Mouse (Mus musculus): ENCODE data around the gene Ugt1a10.
"Not testable (repeated sequence)": the region's sequence is repeated elsewhere in the genome, so short reads cannot be mapped to it uniquely, and the experiment has no call there.

The Ugt1a10 gene

GRCm38 (mm10) chr1:88055088-88055487 lies at the start of gene Ugt1a10:
Ugt1a10 (plus strand) TSS chr1:88055388.
- DNase-seq: no peak

GRCm38 (mm10) chr1:88007692-88008210 lies 47.4 kb upstream of the Ugt1a10 start:
- no peak for DNase-seq

- DNase-seq: peak; percentile 86
These were observed 46.9 kb upstream of the Ugt1a10 start, which contains the start of gene Usp40 for GRCm38 (mm10) chr1:88008211-88008697. Usp40 (minus strand) TSS chr1:88008551.

- no peak for DNase-seq
These were observed 46.5 kb upstream of the Ugt1a10 start for GRCm38 (mm10) chr1:88008735-88009134.

- DNase-seq: no peak
These were observed 45.7 kb upstream of the Ugt1a10 start for GRCm38 (mm10) chr1:88009521-88009920.

- DNase-seq: no peak
These were observed 41.5 kb upstream of the Ugt1a10 start for GRCm38 (mm10) chr1:88013726-88014125.

GRCm38 (mm10) chr1:88014194-88014593 lies 41.0 kb upstream of the Ugt1a10 start:
- DNase-seq: no peak

- no peak for DNase-seq
These were observed 40.5 kb upstream of the Ugt1a10 start for GRCm38 (mm10) chr1:88014671-88015070.

GRCm38 (mm10) chr1:88015371-88015770 lies 39.8 kb upstream of the Ugt1a10 start:
- DNase-seq: no peak

GRCm38 (mm10) chr1:88025244-88025643 lies 29.9 kb upstream of the Ugt1a10 start:
- not testable (repeated sequence) for DNase-seq

GRCm38 (mm10) chr1:88043044-88043443 lies 12.1 kb upstream of the Ugt1a10 start:
- not testable (repeated sequence) for DNase-seq

GRCm38 (mm10) chr1:88044832-88045437 lies 10.3 kb upstream of the Ugt1a10 start:
- not testable (repeated sequence) for DNase-seq

GRCm38 (mm10) chr1:88047408-88047807 lies 7.8 kb upstream of the Ugt1a10 start:
- not testable (repeated sequence) for DNase-seq

GRCm38 (mm10) chr1:88066472-88067102 lies 11.4 kb downstream of the Ugt1a10 start:
- not testable (repeated sequence) for DNase-seq

- no peak for DNase-seq
These were observed 15.3 kb downstream of the Ugt1a10 start, which contains the start of gene Ugt1a9 for GRCm38 (mm10) chr1:88070495-88070894. Ugt1a9 (plus strand) TSS chr1:88070800.

- DNase-seq: no peak
These were observed 15.7 kb downstream of the Ugt1a10 start for GRCm38 (mm10) chr1:88070902-88071301.

GRCm38 (mm10) chr1:88074471-88074870 lies 19.3 kb downstream of the Ugt1a10 start:
- no peak for DNase-seq

GRCm38 (mm10) chr1:88077128-88077527 lies 21.9 kb downstream of the Ugt1a10 start:
- no peak for DNase-seq

- no peak for DNase-seq
These were observed 26.5 kb downstream of the Ugt1a10 start for GRCm38 (mm10) chr1:88081670-88082069.

GRCm38 (mm10) chr1:88086125-88086524 lies 30.9 kb downstream of the Ugt1a10 start:
- no peak for DNase-seq

- no peak for DNase-seq
These were observed 32.3 kb downstream of the Ugt1a10 start, which contains the start of gene Ugt1a8 for GRCm38 (mm10) chr1:88087513-88087912. Ugt1a8 (plus strand) TSS chr1:88087813.

GRCm38 (mm10) chr1:88092341-88092740 lies 37.2 kb downstream of the Ugt1a10 start:
- no peak for DNase-seq

- DNase-seq: not testable (repeated sequence)
These were observed 39.1 kb downstream of the Ugt1a10 start for GRCm38 (mm10) chr1:88094270-88094676.

- peak; percentile 58 for DNase-seq
These were observed 39.8 kb downstream of the Ugt1a10 start, which contains the start of gene Ugt1a7c for GRCm38 (mm10) chr1:88094941-88095492. Ugt1a7c (plus strand) TSS chr1:88095062.

Data from lung, postnatal 10 days (tissue).